Mouse (Mus musculus) monocyte, adult 5-6 weeks (primary cell): Measurements from ENCODE around the gene Carmil1. TPM values are rescaled to one million over a fixed set of nuclear protein-coding genes. Genes with fewer than 3 reads are reported as not detected.

Source experiments
- ATAC-seq: fragments of 153-309, 156-312 bp; replicated peaks from 2 replicates; pipeline ENCODE4 v1.8.0; 2017; ENCODE audit warnings: mild to moderate bottlenecking; ENCODE audit not compliant: low TSS enrichment, insufficient number of reproducible peaks, severe bottlenecking, poor library complexity, low FRiP score
- total RNA-seq: library from RNA; stranded (forward); fragments of 200-1000, 200-491, 200-594 nt; gene quantifications from 3 replicates; pipeline ENCODE4 v1.2.3, GENCODE M21; 2017

Carmil1 gene
- total RNA-seq, 1 experiment from 2014 or later = 6.1 TPM

- no peak for ATAC-seq
These were observed 278.8 kb downstream of the Carmil1 start for GRCm38 (mm10) chr13:24001797-24002196.

DNA sequence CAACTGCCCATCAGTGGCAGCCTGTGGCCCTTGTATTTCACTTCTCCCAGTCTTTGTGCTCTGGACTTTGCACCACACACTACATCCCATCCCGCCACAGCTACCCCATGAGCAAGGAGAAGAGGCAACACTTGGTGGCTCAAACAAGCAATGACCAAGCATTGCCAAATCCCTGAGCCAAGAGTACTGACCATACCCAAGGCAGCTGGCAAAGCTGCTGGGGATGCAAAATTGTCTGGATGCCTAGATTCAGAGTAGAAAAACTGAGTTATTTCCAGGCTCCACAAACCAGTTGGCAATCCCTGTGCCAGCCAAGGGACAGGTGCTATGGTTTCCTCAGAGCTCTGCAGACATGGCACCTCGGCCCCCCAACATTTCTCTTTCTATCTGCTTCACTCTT is 279.5 kb downstream of the Carmil1 start:
- no peak for ATAC-seq

DNA sequence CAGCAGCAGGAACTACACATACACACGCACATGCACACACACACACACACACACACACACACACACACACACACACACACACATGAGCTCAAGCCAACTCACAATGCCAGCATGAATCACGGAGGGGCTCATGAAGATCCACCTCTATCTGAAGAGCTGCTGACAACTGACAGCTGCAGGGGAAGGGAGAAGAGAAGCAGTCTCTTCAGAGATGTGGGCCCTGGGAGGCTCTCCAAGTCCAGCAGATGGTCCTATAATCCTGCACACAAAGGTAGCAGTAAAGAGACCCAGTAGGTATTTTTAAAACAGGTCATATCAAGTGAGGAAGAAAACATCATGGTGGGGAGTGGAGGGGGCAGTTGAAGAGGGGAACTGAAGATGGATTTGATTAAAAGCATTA is 281.8 kb downstream of the Carmil1 start:
- no peak for ATAC-seq

DNA sequence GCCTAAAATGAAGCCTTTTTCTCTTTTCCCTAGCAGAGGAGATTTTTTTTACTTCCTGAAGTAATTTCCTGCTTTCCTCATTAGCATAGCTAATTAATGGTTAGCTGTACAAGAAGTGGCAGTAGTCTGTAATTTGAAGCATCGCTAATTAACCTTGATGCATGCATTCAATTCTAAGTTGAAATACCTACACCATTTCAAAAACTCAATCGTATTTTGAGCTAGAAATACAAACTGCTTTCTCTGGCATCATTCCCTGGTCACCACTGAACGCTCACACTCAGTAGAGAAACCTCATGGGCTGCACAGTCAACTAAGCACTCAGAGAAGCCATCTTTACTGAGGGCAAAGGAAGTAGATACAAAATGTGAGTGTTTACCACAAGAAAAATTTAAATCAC is 285.8 kb downstream of the Carmil1 start:
- ATAC-seq = no peak

GRCm38 (mm10) chr13:23994024-23994423 is 286.6 kb downstream of the Carmil1 start:
- no peak for ATAC-seq

DNA sequence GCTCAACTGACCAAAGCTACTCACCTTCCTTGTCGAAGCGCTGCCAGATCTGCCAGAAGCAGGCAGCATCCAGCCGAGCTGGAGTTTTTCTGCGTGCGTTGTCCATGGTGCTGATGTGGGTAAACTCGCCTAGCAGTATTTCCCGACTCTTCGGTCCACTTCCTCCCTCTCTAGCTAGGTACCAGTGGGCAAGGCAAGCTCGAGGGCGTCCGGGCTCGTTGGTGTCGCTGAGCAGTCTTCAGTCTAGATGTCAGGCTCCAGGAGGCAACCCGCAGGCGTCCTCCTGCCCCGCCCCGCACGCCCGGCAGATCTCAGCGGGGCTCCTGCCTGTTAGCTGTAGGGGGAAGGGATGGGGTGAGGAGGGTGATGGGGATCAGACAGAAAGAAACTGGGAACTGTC is 289.7 kb downstream of the Carmil1 start, which contains the start of gene Scgn:
Gene Scgn (minus strand): TSS at position 287 of the 400 bp plus-strand sequence.
- no peak for ATAC-seq

- no peak for ATAC-seq
These were observed 290.1 kb downstream of the Carmil1 start for GRCm38 (mm10) chr13:23990451-23990850.

DNA sequence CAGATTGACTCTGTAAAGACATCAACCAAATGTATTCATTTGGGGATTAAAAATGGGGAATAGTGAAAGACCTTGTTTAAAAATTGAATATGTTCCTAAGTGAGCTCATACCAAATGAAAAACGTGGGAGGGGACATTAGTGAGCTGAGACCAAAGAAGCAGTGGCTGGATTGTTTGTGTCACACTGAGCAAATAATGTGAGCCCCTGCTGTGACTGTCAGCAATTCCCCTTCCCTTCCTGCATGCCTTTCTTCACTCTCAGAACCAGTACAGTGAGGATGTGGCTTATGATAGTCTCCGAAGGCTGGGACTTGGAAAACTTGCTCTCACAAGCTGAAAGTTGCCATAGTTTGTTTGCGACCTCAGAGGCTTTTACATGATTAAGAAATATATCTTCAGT is 295.5 kb downstream of the Carmil1 start:
- ATAC-seq = no peak

- no peak for ATAC-seq
These were observed 308.3 kb downstream of the Carmil1 start for GRCm38 (mm10) chr13:23972271-23972670.

DNA sequence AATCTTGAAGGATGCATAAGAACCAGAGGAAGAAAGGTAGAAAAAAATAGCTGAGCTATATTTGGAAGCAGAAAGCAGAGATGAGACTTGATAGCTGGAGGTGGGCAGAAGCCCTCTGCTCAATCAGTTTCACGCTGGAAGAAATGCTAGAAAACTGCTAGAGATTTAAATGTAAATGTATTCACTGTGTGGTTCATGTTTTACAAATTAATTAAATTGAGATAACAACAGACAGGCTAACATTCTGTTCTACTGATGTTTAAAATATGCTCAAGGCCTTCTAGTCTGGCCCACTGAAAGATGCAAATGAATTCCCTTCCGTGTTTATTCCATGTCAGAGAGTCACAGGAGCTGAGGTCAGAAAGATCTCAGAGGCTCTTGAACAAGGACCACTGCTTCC is 308.7 kb downstream of the Carmil1 start:
- ATAC-seq = no peak

- ATAC-seq = no peak
These were observed 315.7 kb downstream of the Carmil1 start for GRCm38 (mm10) chr13:23964909-23965308.

Other genes with a start within 250 kb of the Carmil1 start
- 25.3 to 56.5 TPM (median 45.1 TPM) in 3 replicates for gene Cmah, start 46.6 kb upstream of the Carmil1 start, total RNA-seq